Mouse (Mus musculus) MEL (cell line): ENCODE data around the gene Synpr. TPM values are rescaled to one million over a fixed set of nuclear protein-coding genes. Genes with fewer than 3 reads are reported as not detected.

Source experiments
- DNase-seq: peaks from one replicate; pipeline ENCODE4 v3.0.0; 2011; ENCODE audit warnings: low read depth, low spot score
- H3K27ac ChIP-seq: 2 replicates; pipeline ENCODE4 v1.5.1; 2012; ENCODE audit warnings: low read depth, mild to moderate bottlenecking, control low read depth, low read length, moderate library complexity; ENCODE audit not compliant: control insufficient read depth
- H3K27me3 ChIP-seq, 2 experiments: fragments of 150-350 bp in 1 of 2; sonication (generic) in 1 of 2; 2 replicates each; pipeline ENCODE4 v1.6.1; 2012; ENCODE audit warnings: low read length in 2 of 2, mild to moderate bottlenecking in 2 of 2, improper control_type of control experiment in 1 of 2, moderate library complexity in 1 of 2; ENCODE audit not compliant: insufficient read depth in 2 of 2, control insufficient read depth in 1 of 2
- H3K36me3 ChIP-seq, 2 experiments: 2 replicates each; pipeline ENCODE4 v1.6.1; 2012 to 2014; ENCODE audit warnings: low read length in 2 of 2, improper control_type of control experiment in 1 of 2, inconsistent platforms in 1 of 2, mild to moderate bottlenecking in 1 of 2; ENCODE audit not compliant: insufficient read depth in 2 of 2, control insufficient read depth in 1 of 2
- H3K4me1 ChIP-seq, 2 experiments: fragments of 150-350 bp in 1 of 2; sonication (generic) in 1 of 2; 2 replicates each; pipeline ENCODE4 v1.6.1; 2012; ENCODE audit warnings: low read length in 2 of 2, improper control_type of control experiment in 1 of 2, mild to moderate bottlenecking in 1 of 2; ENCODE audit not compliant: insufficient read depth in 2 of 2, control insufficient read depth in 1 of 2
- H3K4me3 ChIP-seq, 2 experiments: fragments of 150-350 bp in 1 of 2; sonication (generic) in 1 of 2; 2 replicates each; pipeline ENCODE4 v1.5.1; 2012; ENCODE audit warnings: low read depth in 2 of 2, low read length in 2 of 2, mild to moderate bottlenecking in 2 of 2, moderate library complexity in 2 of 2, control low read depth in 1 of 2, improper control_type of control experiment in 1 of 2; ENCODE audit not compliant: control insufficient read depth in 1 of 2, insufficient read depth in 1 of 2
- H3K79me2 ChIP-seq: 2 replicates; pipeline ENCODE4 v1.6.1; 2012; ENCODE audit warnings: mild to moderate bottlenecking, low read length, moderate library complexity; ENCODE audit not compliant: control insufficient read depth, poor library complexity, insufficient read depth
- H3K9ac ChIP-seq: 2 replicates; pipeline ENCODE4 v1.6.1; 2012; ENCODE audit warnings: low read depth, mild to moderate bottlenecking, control low read depth, low read length, moderate library complexity; ENCODE audit not compliant: control insufficient read depth, poor library complexity, severe bottlenecking
- H3K9me3 ChIP-seq: fragments of 150-350 bp; sonication (generic); replicated peaks from 2 replicates; pipeline ENCODE4 v1.6.1; 2012; ENCODE audit warnings: mild to moderate bottlenecking, low read length, improper control_type of control experiment, moderate library complexity; ENCODE audit not compliant: insufficient read depth
- CTCF ChIP-seq, 3 experiments: IDR thresholded peaks in 2 of 3; conservative IDR thresholded peaks in 1 of 3; 2 replicates each; pipeline ENCODE4 v1.5.1; 2011 to 2012; ENCODE audit warnings: low read length in 3 of 3, low read depth in 2 of 3, mild to moderate bottlenecking in 2 of 3, improper control_type of control experiment in 1 of 3, inconsistent platforms in 1 of 3, mixed read lengths in 1 of 3, moderate library complexity in 1 of 3; ENCODE audit not compliant: control insufficient read depth in 1 of 3, insufficient read depth in 1 of 3, poor library complexity in 1 of 3, severe bottlenecking in 1 of 3
- E2F4 ChIP-seq: IDR thresholded peaks from 2 replicates; pipeline ENCODE4 v1.6.1; 2011; ENCODE audit warnings: low read depth, low read length, improper control_type of control experiment, borderline replicate concordance
- EP300 ChIP-seq, 2 experiments: IDR thresholded peaks; 2 replicates each; pipeline ENCODE4 v1.6.1; 2011; ENCODE audit warnings: improper control_type of control experiment in 2 of 2, low read length in 2 of 2, low read depth in 1 of 2, mild to moderate bottlenecking in 1 of 2
- ETS1 ChIP-seq: IDR thresholded peaks from 2 replicates; pipeline ENCODE4 v1.6.1; 2012; ENCODE audit warnings: low read depth, mild to moderate bottlenecking, inconsistent platforms, low read length, improper control_type of control experiment, moderate library complexity
- GATA1 ChIP-seq: IDR thresholded peaks from 2 replicates; pipeline ENCODE4 v1.6.1; 2011; ENCODE audit warnings: low read depth, low read length, improper control_type of control experiment
- HCFC1 ChIP-seq: IDR thresholded peaks from 2 replicates; pipeline ENCODE4 v1.6.1; 2012; ENCODE audit warnings: low read depth, mild to moderate bottlenecking, inconsistent platforms, low read length, improper control_type of control experiment, moderate library complexity
- JUND ChIP-seq: IDR thresholded peaks from 2 replicates; pipeline ENCODE4 v1.6.1; 2011; ENCODE audit warnings: low read depth, mild to moderate bottlenecking, improper control_type of control experiment, low read length
- KAT2A ChIP-seq: conservative IDR thresholded peaks from 2 replicates; pipeline ENCODE4 v1.6.1; 2012; ENCODE audit warnings: low read depth, low read length, improper control_type of control experiment, inconsistent platforms
- MAFK ChIP-seq: IDR thresholded peaks from 2 replicates; pipeline ENCODE4 v1.6.1; 2011; ENCODE audit warnings: low read depth, mild to moderate bottlenecking, low read length, improper control_type of control experiment, borderline replicate concordance
- MAZ ChIP-seq: IDR thresholded peaks from 2 replicates; pipeline ENCODE4 v1.6.1; 2012; ENCODE audit warnings: low read depth, mild to moderate bottlenecking, inconsistent platforms, low read length, improper control_type of control experiment
- MYB ChIP-seq: IDR thresholded peaks from 2 replicates; pipeline ENCODE4 v1.6.1; 2011; ENCODE audit warnings: mild to moderate bottlenecking, low read depth, low read length, improper control_type of control experiment
- POLR2AphosphoS2 ChIP-seq: IDR thresholded peaks from 2 replicates; pipeline ENCODE4 v1.6.1; 2011; ENCODE audit warnings: low read length, improper control_type of control experiment
- POLR2AphosphoS5 ChIP-seq: IDR thresholded peaks from 2 replicates; pipeline ENCODE4 v1.6.1; 2012; ENCODE audit warnings: low read depth, borderline replicate concordance, mild to moderate bottlenecking, inconsistent platforms, low read length, moderate library complexity, mixed read lengths
- RAD21 ChIP-seq: IDR thresholded peaks from 2 replicates; pipeline ENCODE4 v1.6.1; 2011; ENCODE audit warnings: mild to moderate bottlenecking, low read depth, low read length, improper control_type of control experiment
- RCOR1 ChIP-seq: IDR thresholded peaks from 2 replicates; pipeline ENCODE4 v1.6.1; 2012; ENCODE audit warnings: low read depth, mild to moderate bottlenecking, inconsistent platforms, low read length, improper control_type of control experiment
- SMC3 ChIP-seq: IDR thresholded peaks from 2 replicates; pipeline ENCODE4 v1.6.1; 2011; ENCODE audit warnings: low read depth, low read length, improper control_type of control experiment
- TCF12 ChIP-seq: IDR thresholded peaks from 2 replicates; pipeline ENCODE4 v1.6.1; 2014; ENCODE audit warnings: low read depth, mild to moderate bottlenecking, inconsistent platforms, low read length, improper control_type of control experiment, moderate library complexity
- UBTF ChIP-seq: IDR thresholded peaks from 2 replicates; pipeline ENCODE4 v1.6.1; 2012; ENCODE audit warnings: low read depth, mild to moderate bottlenecking, inconsistent platforms, low read length, improper control_type of control experiment, moderate library complexity, borderline replicate concordance; ENCODE audit not compliant: insufficient read depth
- USF1 ChIP-seq: IDR thresholded peaks from 2 replicates; pipeline ENCODE4 v1.6.1; 2014; ENCODE audit warnings: low read depth, mild to moderate bottlenecking, inconsistent platforms, low read length, improper control_type of control experiment, moderate library complexity
- USF2 ChIP-seq, 2 experiments: IDR thresholded peaks; 2 replicates each; pipeline ENCODE4 v1.6.1; 2011 to 2012; ENCODE audit warnings: improper control_type of control experiment in 2 of 2, low read length in 2 of 2, borderline replicate concordance in 1 of 2, inconsistent platforms in 1 of 2, low read depth in 1 of 2, mild to moderate bottlenecking in 1 of 2; ENCODE audit not compliant: insufficient read depth in 1 of 2
- ZC3H11A ChIP-seq: IDR thresholded peaks from 2 replicates; pipeline ENCODE4 v1.6.1; 2012; ENCODE audit warnings: low read depth, mild to moderate bottlenecking, inconsistent platforms, low read length, improper control_type of control experiment
- ZKSCAN1 ChIP-seq: IDR thresholded peaks from 2 replicates; pipeline ENCODE4 v1.6.1; 2012; ENCODE audit warnings: low read depth, mild to moderate bottlenecking, inconsistent platforms, low read length, improper control_type of control experiment, moderate library complexity
- ZMIZ1 ChIP-seq: IDR thresholded peaks from 2 replicates; pipeline ENCODE4 v1.6.1; 2012; ENCODE audit warnings: low read depth, mild to moderate bottlenecking, inconsistent platforms, low read length, improper control_type of control experiment, moderate library complexity
- ZNF384 ChIP-seq: IDR thresholded peaks from 2 replicates; pipeline ENCODE4 v1.6.1; 2012; ENCODE audit warnings: low read depth, mild to moderate bottlenecking, inconsistent platforms, low read length, improper control_type of control experiment
- polyA plus RNA-seq, 2 experiments: library from polyadenylated mRNA; stranded (reverse) in 1 of 2; unstranded in 1 of 2; fragments of >175 nt in 1 of 2; fragments of >200 nt in 1 of 2; gene quantifications; 2 replicates each; pipeline versions ENCODE4 v1.2.1 to v1.2.4; 2012; ENCODE audit warnings: low replicate concordance in 2 of 2, low read depth in 1 of 2; ENCODE audit not compliant: insufficient read length in 2 of 2, insufficient read depth in 1 of 2, missing spikeins in 1 of 2
- total RNA-seq: library from RNA; depleted of rRNA; stranded (reverse); fragments of 300-350 nt; gene quantifications from 2 replicates; pipeline ENCODE4 v1.2.3, GENCODE M21; 2012; rRNA removed

The Synpr gene
- total RNA-seq, result not detected in 2 replicates
- not detected for polyA plus RNA-seq

DNA sequence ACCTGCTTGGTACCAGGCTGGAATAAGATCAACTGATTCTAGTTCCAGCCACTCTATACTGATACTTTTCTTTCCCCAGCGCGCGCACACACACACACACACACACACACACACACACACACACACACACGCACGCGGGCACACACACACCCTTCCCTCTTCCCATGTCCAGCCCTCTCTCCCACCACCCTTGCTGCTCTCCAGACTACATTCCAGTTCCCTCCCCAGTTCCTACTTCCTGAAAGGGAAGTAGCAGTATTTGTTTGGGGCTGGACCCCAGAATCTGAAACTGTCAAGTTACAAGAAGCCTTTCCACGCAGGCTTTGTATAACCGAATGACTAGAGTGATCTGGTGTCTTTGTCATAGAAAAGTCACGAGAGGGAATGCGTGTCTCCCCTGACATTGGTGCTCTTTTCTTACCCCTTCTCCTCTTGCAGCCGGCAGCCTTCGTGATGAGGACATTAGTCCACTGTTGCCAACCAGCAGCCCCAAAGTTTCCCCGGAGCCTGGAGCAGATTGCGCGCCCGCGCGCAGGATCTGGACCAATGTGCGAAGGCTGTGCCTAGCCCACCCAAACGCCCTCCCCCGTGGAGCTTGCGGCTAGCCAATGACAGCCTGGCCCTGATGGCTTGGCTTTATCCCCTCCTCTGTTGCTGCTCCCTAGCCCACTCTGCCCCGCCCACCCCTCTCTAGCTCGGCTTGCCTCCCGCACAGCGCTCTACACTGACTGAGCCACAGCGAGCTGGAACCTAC lies at the start of gene Synpr:
Gene Synpr, plus strand, starts transcription at position 690 of the 754 bp plus-strand sequence.
- Histone ChIP-seq H3K9ac (no peak within 1 kb of the TSS), H3K4me3 (no peak within 1 kb of the TSS), H3K27ac (no peak within 1 kb of the TSS), H3K36me3 (no peaks in the 10 kb centered on the region), H3K79me2 (no peaks in the 10 kb centered on the region), H3K9me3 (no peaks in the 10 kb centered on the region), H3K4me1 (no peaks in the 10 kb centered on the region), H3K27me3 (no peaks in the 10 kb centered on the region)
- TF ChIP-seq MAFK, result no peak
- no peak for TF ChIP-seq RCOR1
- no peak for TF ChIP-seq HCFC1
- no peak for TF ChIP-seq ZKSCAN1
- TF ChIP-seq ZC3H11A, result no peak
- no peak for TF ChIP-seq RAD21
- no peak for TF ChIP-seq GATA1
- no peak for TF ChIP-seq ETS1
- TF ChIP-seq MAZ, result no peak
- no peak for TF ChIP-seq KAT2A
- no peak for TF ChIP-seq USF2 (IDR thresholded peaks at IDR 0.05; ENCODE audit: borderline replicate concordance in 1 of 2, insufficient read depth in 1 of 2, low read depth in 1 of 2, low read length in 2 of 2)
- no peak for TF ChIP-seq MYB
- no peak for TF ChIP-seq TCF12
- TF ChIP-seq ZMIZ1, result no peak
- DNase-seq, result no peak

DNA sequence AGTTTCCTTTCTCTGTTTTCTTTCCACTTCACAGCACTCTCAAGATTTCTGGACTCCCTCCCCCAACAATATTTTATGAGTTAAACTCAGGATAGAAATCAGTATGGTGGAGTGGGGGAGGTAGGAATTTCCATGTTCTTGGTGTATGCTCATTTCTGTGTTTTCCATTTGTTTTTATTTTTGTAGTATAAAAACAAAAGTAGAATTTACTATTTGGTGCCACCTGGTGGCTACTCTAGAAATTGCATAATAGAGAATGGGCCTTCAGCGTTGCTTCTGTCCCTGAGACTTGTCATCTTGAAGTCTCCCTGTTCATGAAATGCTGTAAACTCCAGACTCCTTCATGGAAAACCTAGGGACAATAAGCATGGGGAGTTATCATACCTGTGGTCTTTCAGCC lies 47.7 kb upstream of the Synpr start:
- Histone ChIP-seq H3K9ac (no peak overlapping the region), H3K79me2 (no peaks in the 10 kb centered on the region), H3K4me3 (no peak overlapping the region), H3K36me3 (no peaks in the 10 kb centered on the region), H3K27me3 (no peaks in the 10 kb centered on the region), H3K9me3 (no peaks in the 10 kb centered on the region), H3K4me1 (no peaks in the 10 kb centered on the region), H3K27ac (no peak overlapping the region)
- peak; percentile 24 for DNase-seq
- TF ChIP-seq CTCF (IDR thresholded peaks at IDR 0.05 in 2 of 3, conservative IDR thresholded peaks at IDR 0.05 in 1 of 3; ENCODE audit: control insufficient read depth in 1 of 3, insufficient read depth in 1 of 3, low read depth in 2 of 3, low read length in 3 of 3, poor library complexity in 1 of 3, severe bottlenecking in 1 of 3) (peak in 2 of 3 experiments; percentile 27 to 48; a peak in 3 of 6 replicates), SMC3 (peak; percentile 72), ZNF384 (no peak), ZC3H11A (peak; percentile 39), MAZ (no peak), JUND (no peak), POLR2AphosphoS2 (no peak), E2F4 (no peak), UBTF (no peak), POLR2AphosphoS5 (no peak), MYB (no peak), ETS1 (no peak), USF1 (no peak), HCFC1 (no peak), RAD21 (peak; percentile 45), EP300 (IDR thresholded peaks at IDR 0.05; ENCODE audit: low read depth in 1 of 2, low read length in 2 of 2) (no peak)
- TF ChIP-seq, all 39 proteins: peak for 4
